Mouse (Mus musculus) heart, embryonic 14.5 days (tissue): ENCODE measurements at regions not wholly inside any gene's neighbourhood (a gene's known extent, or its start where the extent isn't known, plus 50 kb on each side); places are given as distances from the start of the nearest gene placed in this dataset.
"Not testable (repeated sequence)": the region's sequence is repeated elsewhere in the genome, so short reads cannot be mapped to it uniquely, and the experiment has no call there.

Source experiments
- ATAC-seq: fragments of 200-750 bp; cut with Nextera tagmentation; 2 replicates; pipeline ENCODE4 v1.8.0; 2017; ENCODE audit warnings: low read depth, moderate TSS enrichment; ENCODE audit not compliant: insufficient number of reproducible peaks, insufficient read depth, low FRiP score
- H3K27ac ChIP-seq, 2 experiments: fragments of 200-500 bp in 1 of 2; fragments of 300-500 bp in 1 of 2; sonication (generic) in 1 of 2; replicated peaks in 1 of 2; 2 replicates each; pipeline ENCODE4 v1.5.1; 2012 to 2014; ENCODE audit warnings: low read depth in 2 of 2, low read length in 2 of 2, control low read depth in 1 of 2, mild to moderate bottlenecking in 1 of 2, mixed read lengths in 1 of 2; ENCODE audit not compliant: control insufficient read depth in 1 of 2, insufficient read depth in 1 of 2
- H3K27me3 ChIP-seq: fragments of 300-500 bp; sonication (generic); 2 replicates; pipeline ENCODE4 v1.6.1; 2014; ENCODE audit warnings: mild to moderate bottlenecking, low read length, control low read depth; ENCODE audit not compliant: control insufficient read depth, insufficient read depth
- H3K36me3 ChIP-seq: fragments of 300-500 bp; sonication (generic); 2 replicates; pipeline ENCODE4 v1.6.1; 2014; ENCODE audit warnings: mild to moderate bottlenecking, control low read depth, low read length, mixed read lengths; ENCODE audit not compliant: control insufficient read depth, insufficient read depth
- H3K4me1 ChIP-seq, 2 experiments: fragments of 200-500 bp in 1 of 2; fragments of 300-500 bp in 1 of 2; sonication (generic) in 1 of 2; 2 replicates each; pipeline ENCODE4 v1.6.1; 2012 to 2014; ENCODE audit warnings: low read length in 2 of 2, control low read depth in 1 of 2, mixed read lengths in 1 of 2; ENCODE audit not compliant: control insufficient read depth in 2 of 2, insufficient read depth in 2 of 2
- H3K4me2 ChIP-seq: fragments of 300-500 bp; sonication (generic); 2 replicates; pipeline ENCODE4 v1.6.1; 2014; ENCODE audit warnings: mild to moderate bottlenecking, low read length
- H3K4me3 ChIP-seq, 2 experiments: fragments of 200-500 bp in 1 of 2; fragments of 300-500 bp in 1 of 2; sonication (generic) in 1 of 2; 2 replicates each; pipeline ENCODE4 v1.5.1; 2012 to 2014; ENCODE audit warnings: low read length in 2 of 2, mild to moderate bottlenecking in 2 of 2, control low read depth in 1 of 2, low read depth in 1 of 2, moderate library complexity in 1 of 2; ENCODE audit not compliant: control insufficient read depth in 1 of 2, insufficient read depth in 1 of 2
- H3K9ac ChIP-seq: fragments of 300-500 bp; sonication (generic); 2 replicates; pipeline ENCODE4 v1.6.1; 2014; ENCODE audit warnings: mild to moderate bottlenecking, low read length
- H3K9me3 ChIP-seq: fragments of 300-500 bp; sonication (generic); 2 replicates; pipeline ENCODE4 v1.6.1; 2016; ENCODE audit warnings: low read length, control low read depth; ENCODE audit not compliant: control insufficient read depth
- WGBS: fragments of 180-500 bp; shearing (Covaris S2); extraction: QIAGEN DNeasy Blood & Tissue Kit; methylation state at CpG from one replicate; pipeline ENCODE4 v1.1.7; 2014; 5-methylcytosine and 5-hydroxymethylcytosine counted together

- H3K4me2 ChIP-seq: no peak overlapping the region
- no peaks in the 10 kb centered on the region for H3K4me1 ChIP-seq
- no peak overlapping the region for H3K4me3 ChIP-seq
- no peak for ATAC-seq
- no peak overlapping the region for H3K9ac ChIP-seq
- no peaks in the 10 kb centered on the region for H3K9me3 ChIP-seq
- H3K36me3 ChIP-seq: no peaks in the 10 kb centered on the region
- H3K27me3 ChIP-seq: no peaks in the 10 kb centered on the region
- WGBS: 64% methylated on average over 3 of the region's 3 CpGs
- no peak overlapping the region for H3K27ac ChIP-seq
These were observed 142.0 kb upstream of the Pou1f1 start for GRCm38 (mm10) chr16:65378276-65378675.

DNA sequence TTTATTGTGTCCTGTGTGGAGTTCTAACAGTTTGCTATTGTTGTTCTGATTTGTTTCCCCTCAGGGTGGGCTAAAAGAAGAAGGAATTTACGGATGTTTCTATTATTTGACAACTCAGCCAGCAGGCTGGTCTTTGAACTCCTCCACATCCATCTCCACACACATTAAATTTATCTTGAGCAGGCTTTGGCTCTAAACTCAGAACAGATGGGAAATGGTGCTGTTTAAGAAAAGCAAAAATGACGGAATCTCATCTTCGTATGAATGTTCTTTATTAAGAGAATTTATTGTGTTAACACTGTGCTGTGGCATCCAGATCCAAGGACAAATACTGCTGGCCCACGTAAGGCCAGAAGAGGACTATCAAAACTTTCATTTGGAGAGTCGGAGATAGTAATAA, 140.4 kb upstream of the Pou1f1 start:
- WGBS: 80% methylated on average over 5 of the region's 5 CpGs
- no peak overlapping the region for H3K9ac ChIP-seq
- ATAC-seq: no peak

GRCm38 (mm10) chr16:65403926-65404648, 116.2 kb upstream of the Pou1f1 start:
- no peaks in the 10 kb centered on the region for H3K4me1 ChIP-seq
- no peaks in the 10 kb centered on the region for H3K9me3 ChIP-seq
- no peak for ATAC-seq
- no peaks in the 10 kb centered on the region for H3K27me3 ChIP-seq
- no peak overlapping the region for H3K27ac ChIP-seq
- no peaks in the 10 kb centered on the region for H3K36me3 ChIP-seq
- H3K9ac ChIP-seq: no peak overlapping the region
- H3K4me3 ChIP-seq: no peak overlapping the region
- WGBS: 81% methylated on average over 5 of the region's 5 CpGs
- H3K4me2 ChIP-seq: no peak overlapping the region

More for the DNA sequence above, 140.4 kb upstream of the Pou1f1 start:
- no peak overlapping the region for H3K4me2 ChIP-seq
- H3K4me3 ChIP-seq: no peak overlapping the region
- no peak overlapping the region for H3K27ac ChIP-seq
- no peaks in the 10 kb centered on the region for H3K36me3 ChIP-seq
- H3K27me3 ChIP-seq: no peaks in the 10 kb centered on the region
- H3K9me3 ChIP-seq: no peaks in the 10 kb centered on the region
- H3K4me1 ChIP-seq: no peaks in the 10 kb centered on the region

- Histone ChIP-seq H3K36me3 (no peaks in the 10 kb centered on the region), H3K4me3 (no peak overlapping the region), H3K9ac (no peak overlapping the region), H3K4me1 (no peaks in the 10 kb centered on the region), H3K9me3 (no peaks in the 10 kb centered on the region), H3K27me3 (no peaks in the 10 kb centered on the region), H3K27ac (no peak overlapping the region), H3K4me2 (no peak overlapping the region)
- 77% methylated on average over 5 of the region's 5 CpGs for WGBS
- no peak for ATAC-seq
These were observed 115.5 kb upstream of the Pou1f1 start for GRCm38 (mm10) chr16:65404816-65405215.

GRCm38 (mm10) chr16:65405824-65406556, 114.3 kb upstream of the Pou1f1 start:
- Histone ChIP-seq H3K9me3 (no peaks in the 10 kb centered on the region), H3K27me3 (no peaks in the 10 kb centered on the region), H3K36me3 (no peaks in the 10 kb centered on the region), H3K4me3 (no peak overlapping the region), H3K4me2 (no peak overlapping the region), H3K27ac (no peak overlapping the region), H3K9ac (no peak overlapping the region), H3K4me1 (no peaks in the 10 kb centered on the region)
- ATAC-seq: no peak
- WGBS: 64% methylated on average over 3 of the region's 3 CpGs

GRCm38 (mm10) chr16:65432046-65432445, 88.3 kb upstream of the Pou1f1 start:
- H3K9me3 ChIP-seq, ATAC-seq, H3K4me3 ChIP-seq, H3K4me2 ChIP-seq, H3K27me3 ChIP-seq, H3K9ac ChIP-seq, H3K36me3 ChIP-seq, H3K4me1 ChIP-seq, H3K27ac ChIP-seq: not testable (repeated sequence)
- 41% methylated on average over 7 of the region's 9 CpGs for WGBS

DNA sequence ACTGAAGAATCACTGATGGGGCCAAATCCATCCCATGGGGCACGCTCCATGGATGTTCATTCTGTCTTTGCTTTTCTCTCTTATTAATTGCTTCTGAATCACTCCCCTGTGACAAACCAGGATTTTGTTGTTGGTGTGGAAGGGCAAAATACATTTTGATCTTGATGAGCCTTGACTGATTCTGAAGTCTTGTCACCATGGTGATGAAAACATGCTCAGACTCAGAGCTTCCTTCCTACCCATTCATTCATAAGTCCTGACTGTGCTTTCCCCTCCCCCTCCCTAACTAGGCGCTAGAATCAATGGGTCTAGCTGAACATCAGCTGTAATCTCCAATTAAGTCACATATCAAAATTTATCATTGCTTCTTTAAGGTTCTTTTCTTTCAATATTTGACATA, 84.2 kb upstream of the Pou1f1 start:
- no peak overlapping the region for H3K27ac ChIP-seq
- H3K9me3 ChIP-seq: no peaks in the 10 kb centered on the region
- no peak overlapping the region for H3K4me3 ChIP-seq
- no peak overlapping the region for H3K9ac ChIP-seq
- no peak for ATAC-seq
- 63% methylated on average over 2 of the region's 2 CpGs for WGBS
- no peak overlapping the region for H3K4me2 ChIP-seq
- no peaks in the 10 kb centered on the region for H3K36me3 ChIP-seq
- no peaks in the 10 kb centered on the region for H3K27me3 ChIP-seq
- H3K4me1 ChIP-seq: no peaks in the 10 kb centered on the region
